Mouse (Mus musculus) layer of hippocampus, adult 18-20 months (tissue): ENCODE data around the gene Phf12. TPM values are rescaled to one million over a fixed set of nuclear protein-coding genes. Genes with fewer than 3 reads are reported as not detected.

ENCODE experiments used
- DNase-seq, 2 experiments: peaks; one replicate each; pipeline ENCODE4 v3.0.0; 2022; ENCODE audit warnings: low spot score in 2 of 2
- microRNA-seq, 2 experiments: library from miRNA; unstranded; fragments of <30 nt; microRNA quantifications; one replicate each; pipeline ENCODE4 v1.2.0; 2021
- total RNA-seq, 2 experiments: library from RNA; stranded (reverse); gene quantifications; 2 replicates each; pipeline ENCODE4 v1.2.3; 2021

Gene Phf12
- total RNA-seq, 2 experiments from 2014 or later = 52.6 to 55.4 TPM

DNA sequence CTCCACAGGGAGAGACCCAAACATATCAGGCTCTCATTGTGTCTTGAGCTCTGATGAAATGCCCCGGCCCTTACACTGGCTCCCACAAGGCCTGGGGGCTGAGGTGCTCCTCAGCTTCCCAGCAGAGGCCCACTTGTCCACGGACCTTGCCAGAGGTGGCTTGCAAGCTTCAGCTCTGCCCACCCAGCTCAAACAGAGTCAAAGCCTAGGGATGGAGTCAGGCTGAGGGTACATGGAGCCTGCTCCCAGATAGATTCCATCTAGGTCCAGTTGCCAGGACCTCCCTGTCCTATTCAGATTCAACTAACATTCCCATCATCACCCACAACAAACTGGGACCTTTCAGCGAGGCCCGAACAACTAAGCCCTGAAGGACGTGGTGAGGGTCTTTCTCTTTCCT is 89.4 kb downstream of the Phf12 start:
- DNase-seq = no peak

DNA sequence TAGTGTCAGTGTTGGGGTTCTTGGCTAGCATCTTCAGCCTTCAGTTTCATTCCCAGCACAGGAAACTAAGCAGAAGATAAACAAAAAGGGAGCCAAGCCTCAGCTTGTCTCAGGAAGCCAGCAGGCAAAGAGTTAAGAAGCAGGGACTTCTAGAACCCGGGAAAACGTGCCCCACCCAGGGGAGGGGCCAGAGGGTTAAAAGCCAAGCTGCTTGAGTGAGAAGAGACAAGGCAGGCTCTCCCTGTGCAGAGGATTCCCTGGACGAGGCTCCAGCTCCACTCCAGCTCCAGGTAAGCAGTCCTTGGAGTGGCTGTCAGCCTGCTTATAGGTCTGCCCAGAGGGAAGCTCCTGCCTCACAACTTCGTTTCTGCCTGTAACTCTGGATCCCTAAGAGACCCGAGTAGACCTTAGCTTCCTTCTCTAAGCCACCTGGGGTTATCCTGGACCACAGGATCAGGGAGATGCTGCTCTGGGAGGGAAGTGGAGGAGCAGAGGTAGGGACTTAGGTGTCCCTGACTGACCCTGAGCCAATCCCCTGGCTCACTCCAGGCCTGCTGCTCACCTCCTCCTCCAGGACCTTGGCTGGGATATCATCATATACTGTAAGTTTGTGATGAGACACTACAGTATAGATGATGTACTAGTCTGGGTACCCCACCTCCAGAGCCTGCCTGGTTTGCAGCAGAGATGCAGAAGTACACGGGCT is 90.0 kb downstream of the Phf12 start:
- no peak for DNase-seq

DNA sequence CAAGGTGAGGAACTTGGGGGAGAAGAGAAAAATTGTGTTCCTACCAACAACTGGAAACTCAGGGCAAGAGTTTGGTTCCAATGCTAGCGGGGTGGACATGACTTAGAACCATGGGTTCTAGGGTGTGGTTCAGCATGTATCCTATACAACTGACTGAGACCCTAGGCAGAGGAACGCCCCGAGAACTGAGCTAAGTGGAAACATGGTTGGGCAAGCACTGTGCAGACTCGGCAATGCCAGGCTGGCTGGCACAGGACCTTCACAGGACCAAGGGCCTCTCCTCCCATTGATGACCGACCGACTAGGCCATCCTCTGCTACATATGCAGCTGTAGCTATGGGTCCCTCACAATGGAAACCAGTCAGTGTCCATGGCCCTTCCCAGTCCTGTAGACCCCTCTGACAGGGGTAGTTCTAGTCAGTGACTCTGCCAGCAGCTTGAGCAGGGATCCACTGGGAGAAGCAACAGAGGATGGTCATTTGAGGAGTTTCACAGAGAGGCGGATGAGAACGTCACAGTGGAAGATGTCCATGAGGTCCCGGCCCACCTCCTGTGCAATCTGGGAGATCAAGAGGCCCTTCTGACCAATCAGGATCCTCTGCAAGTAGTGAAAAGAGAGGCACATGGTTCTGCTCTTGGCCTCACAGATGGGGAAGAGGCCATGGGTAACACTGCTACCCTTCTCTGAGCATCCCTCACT is 91.2 kb downstream of the Phf12 start:
- no peak for DNase-seq

DNA sequence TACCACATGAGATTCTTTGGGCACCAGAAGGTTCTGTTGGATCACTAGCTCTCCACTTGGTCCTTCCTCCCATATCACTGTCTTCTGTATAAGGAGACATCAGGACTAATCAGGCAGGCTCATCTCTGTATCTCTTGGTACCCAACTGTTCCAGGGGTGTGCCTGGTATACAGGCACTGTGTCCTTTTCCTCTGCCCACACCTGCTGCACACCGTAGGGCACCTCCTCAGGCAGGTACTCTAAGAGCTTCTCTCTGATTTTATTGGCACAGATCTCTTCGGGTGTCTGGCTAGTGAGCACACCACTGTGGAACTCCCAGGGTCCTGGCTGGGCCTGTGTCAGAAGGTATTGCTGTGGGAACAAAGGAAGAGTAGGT is 91.7 kb downstream of the Phf12 start:
- DNase-seq = no peak

DNA sequence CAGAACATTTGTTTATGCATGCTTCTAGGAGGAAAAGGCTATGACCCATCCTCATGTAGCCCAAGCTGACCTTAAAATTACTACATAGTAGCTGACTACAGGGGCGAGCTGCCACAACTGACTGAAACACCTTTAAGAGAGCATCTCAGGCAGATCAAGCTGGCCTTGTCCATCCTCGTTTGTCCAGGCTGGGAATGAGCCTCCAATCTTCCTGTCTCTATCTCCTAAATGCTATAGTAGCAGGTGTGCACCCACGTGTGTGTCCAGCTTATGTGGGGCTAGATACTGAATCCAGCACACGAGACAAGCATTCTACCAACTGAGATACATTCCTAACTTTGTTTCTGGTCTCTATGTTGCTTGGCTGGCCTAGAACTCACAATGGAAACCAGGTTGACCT is 92.1 kb downstream of the Phf12 start:
- no peak for DNase-seq

Small RNAs within 50 kb of the gene (microRNA-seq; reads per million reads assigned to microRNA genes)
- gene Mir144 = 14.8 to 54.5 reads per million in 2 experiments
- 0 reads per million in 2 experiments for gene Mir451a
- 0 reads per million in 2 experiments for gene Mir451b

Other genes with a start within 250 kb of the Phf12 start
- 100 to 1,000 TPM; 130 to 137 TPM for gene Myo18a, start 219.5 kb upstream of the Phf12 start, total RNA-seq
- not detected for gene Gm10277, start 195.0 kb upstream of the Phf12 start, total RNA-seq
- gene Pipox, start 88.7 kb upstream of the Phf12 start, total RNA-seq = 1 to 10 TPM; 1.5 to 2.2 TPM
- gene Sez6, start 52.0 kb upstream of the Phf12 start, total RNA-seq = 100 to 1,000 TPM; 161 to 167 TPM
- 1 to 10 TPM; 5.0 TPM for gene Dhrs13, start 49.5 kb downstream of the Phf12 start, total RNA-seq
- 10 to 100 TPM; 73.6 to 75.9 TPM for gene Flot2, start 55.2 kb downstream of the Phf12 start, total RNA-seq
- 10 to 100 TPM; 19.2 to 19.7 TPM for gene Eral1, start 97.6 kb downstream of the Phf12 start, total RNA-seq
- gene Fam222b, start 111.9 kb downstream of the Phf12 start, total RNA-seq = 10 to 100 TPM; 29.7 to 30.5 TPM
- 1 to 10 TPM; 8.3 to 9.8 TPM for gene Traf4, start 182.8 kb downstream of the Phf12 start, total RNA-seq
- 1 to 10 TPM; 2.6 to 4.1 TPM for gene Nek8, start 193.9 kb downstream of the Phf12 start, total RNA-seq
- gene Tlcd1, start 194.0 kb downstream of the Phf12 start, total RNA-seq = 10 to 100 TPM; 16.8 to 17.5 TPM
- 100 to 1,000 TPM; 770 to 803 TPM for gene Rpl23a, start 200.8 kb downstream of the Phf12 start, total RNA-seq
- gene Rab34, start 205.7 kb downstream of the Phf12 start, total RNA-seq = 10 to 100 TPM; 22.5 to 25.8 TPM
- 1 to 10 TPM; 3.4 to 4.4 TPM for gene Proca1, start 210.6 kb downstream of the Phf12 start, total RNA-seq